Mouse (Mus musculus): ENCODE results near the gene Pnpla1.
A peak's percentile ranks its signal among the peaks of the same experiment; 100 is the strongest.

Gene Pnpla1

DNA sequence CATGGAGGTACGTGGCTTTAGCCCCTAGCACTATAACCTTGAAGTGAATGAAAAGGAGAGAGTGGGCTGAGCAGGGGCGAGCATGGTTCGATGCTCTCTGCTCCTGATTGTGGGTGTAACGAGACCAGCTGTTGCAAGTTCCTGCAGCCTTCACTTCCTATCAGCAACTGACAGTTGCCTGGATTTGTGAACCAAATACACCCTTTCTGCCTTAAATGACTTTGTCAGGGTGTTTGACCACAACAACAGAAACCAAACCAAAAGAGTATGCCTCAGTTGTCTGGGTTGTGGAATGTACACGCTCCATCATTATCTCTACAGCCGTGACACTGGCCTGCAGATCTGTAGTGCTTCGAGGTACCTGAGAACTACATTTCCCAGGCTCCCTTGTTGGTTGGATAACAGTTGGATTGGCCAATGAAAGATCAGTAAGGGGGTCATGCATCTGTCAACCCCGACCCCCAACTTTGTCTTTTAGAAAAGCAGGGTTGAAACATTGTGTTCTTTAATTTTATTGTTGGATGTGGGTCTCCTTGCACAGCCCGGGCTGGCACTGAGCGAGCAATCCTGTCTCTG lies 25.8 kb downstream of the Pnpla1 start:
- no peak for DNase-seq (ENCODE audit: extremely low spot score)

DNA sequence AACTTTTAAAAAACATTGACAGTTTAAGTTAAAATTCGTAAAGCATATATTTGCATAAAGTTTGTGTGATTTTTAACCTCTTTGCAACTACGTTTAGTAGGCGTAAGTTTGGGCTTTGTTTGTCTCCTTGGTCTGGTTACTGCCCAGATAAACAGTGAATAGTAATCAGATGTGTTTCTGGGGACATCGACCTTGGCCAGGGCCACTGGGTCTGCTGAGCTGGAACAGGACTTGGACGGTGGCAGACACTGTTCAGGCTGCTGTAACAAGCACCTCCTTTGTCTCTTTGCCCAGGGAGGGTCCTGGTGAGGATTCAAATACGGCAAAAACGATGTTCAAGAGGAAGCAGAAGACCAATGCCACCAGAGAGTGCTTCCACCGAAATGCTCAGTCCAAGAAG lies 27.0 kb downstream of the Pnpla1 start:
- DNase-seq (ENCODE audit: extremely low spot score): no peak

DNA sequence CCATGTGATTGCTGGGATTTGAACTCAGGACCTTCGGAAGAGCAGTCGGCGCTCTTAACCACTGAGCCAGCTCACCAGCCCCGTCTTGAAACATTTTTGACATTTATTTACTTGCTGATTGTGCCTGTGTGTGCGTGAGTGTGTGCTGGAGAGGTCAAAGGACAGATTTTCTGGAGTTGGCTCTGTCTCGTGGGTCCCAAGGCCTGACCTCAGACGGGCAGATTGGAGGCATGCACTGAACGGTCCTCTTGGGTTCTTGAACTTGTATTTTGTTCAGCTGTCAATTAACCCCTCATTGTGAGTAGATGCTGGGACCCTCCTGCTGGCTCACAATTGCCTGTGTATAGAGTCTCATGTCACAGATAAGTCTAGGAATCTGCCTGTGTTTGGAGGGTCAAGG lies 28.1 kb downstream of the Pnpla1 start:
- no peak for DNase-seq (ENCODE audit: extremely low spot score)

DNA sequence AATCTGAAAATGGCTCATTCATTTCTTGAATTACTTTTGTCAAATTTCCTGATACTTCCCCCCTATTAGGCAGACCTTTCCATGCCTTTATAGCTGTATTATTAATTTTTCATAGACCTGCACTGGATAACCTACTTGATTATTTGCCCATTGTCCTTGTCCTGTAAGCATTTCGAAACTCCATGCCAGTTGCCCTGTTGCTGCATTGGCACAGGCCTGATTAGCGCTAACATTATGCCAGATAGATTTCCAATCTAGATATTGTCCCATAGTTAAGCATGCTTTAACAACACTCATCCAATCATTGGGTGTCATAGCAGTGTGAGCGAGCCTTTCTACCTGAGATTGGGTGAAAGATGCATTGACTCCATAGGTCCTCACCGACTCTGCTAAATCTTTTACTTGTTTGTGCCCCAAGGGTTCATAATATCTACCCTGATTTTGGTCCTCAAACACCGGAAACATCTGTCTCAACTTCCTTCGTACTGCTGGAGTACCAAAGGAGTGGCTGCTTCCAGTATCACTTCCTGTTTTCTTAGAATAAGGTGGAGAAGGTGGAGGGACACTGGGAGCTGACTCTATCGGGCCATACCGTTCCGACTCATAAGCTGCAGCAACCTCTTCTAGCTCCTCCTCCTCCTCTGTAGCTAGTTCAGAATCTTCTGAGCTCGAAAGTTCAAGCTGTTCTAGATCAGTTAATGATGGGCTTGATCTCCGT lies 36.0 kb downstream of the Pnpla1 start:
- DNase-seq (ENCODE audit: extremely low spot score): no peak

DNA sequence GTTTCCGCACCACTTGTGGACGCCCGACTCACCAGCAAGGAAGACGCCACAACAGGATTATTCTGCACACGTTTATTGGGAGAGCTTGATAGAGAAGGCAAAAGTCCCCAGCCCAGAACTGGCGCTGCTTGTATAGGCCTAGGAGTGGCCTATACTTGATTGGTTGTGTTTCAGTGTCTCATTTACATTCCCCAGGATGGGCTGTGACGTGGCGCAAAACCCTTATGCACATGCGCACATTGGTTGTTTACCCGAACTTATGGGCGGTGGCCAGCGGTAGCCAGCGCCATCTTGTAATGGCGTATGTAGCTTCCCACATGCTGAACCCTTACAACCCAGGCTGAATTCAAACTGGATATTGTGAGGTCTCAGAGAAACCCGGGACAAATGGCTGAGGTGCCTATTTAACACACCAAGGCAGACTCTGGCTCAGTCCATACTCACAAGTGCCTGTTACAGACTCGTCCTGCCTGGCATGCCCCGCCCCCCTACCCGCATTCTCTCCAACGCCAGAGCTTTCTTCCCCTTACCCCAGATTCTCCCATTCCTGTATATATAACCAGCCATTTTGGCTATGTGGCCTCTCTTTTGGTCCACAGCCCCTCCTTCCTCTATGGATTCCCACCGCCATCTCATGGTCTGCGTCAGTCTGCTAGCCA lies 37.1 kb downstream of the Pnpla1 start:
- no peak for DNase-seq (ENCODE audit: extremely low spot score)

DNA sequence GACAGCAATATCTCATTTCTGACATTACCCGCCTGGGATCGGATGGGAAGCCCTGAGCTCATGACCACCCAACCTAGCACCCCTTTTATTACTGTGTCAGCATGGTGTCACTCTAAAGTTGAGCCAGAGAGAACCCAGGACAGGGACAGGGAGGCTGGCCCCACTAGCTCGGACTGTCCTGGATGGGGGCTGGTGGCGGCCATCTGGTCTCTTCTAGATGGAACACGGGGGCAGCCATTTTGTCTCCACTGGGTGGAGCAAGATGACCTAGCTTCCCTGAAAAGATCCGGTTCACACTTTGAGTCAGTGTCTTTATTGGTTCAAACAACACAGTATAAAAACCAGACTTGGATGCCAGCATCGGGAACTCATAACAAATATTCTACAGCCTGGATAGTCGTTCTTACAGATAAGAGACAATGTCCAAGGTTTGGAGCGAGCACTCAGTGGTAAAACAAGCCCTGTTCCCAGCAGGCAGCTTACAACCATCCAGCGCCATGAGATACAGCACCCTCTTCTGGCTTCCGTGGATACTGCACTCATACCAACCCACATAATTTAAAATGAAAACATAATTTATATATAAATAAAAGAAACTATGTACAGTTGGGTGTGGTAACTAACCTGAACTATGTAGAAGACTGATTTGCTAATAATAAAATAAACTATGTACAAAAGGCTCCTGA lies 38.0 kb downstream of the Pnpla1 start:
- DNase-seq (ENCODE audit: extremely low spot score): no peak

DNA sequence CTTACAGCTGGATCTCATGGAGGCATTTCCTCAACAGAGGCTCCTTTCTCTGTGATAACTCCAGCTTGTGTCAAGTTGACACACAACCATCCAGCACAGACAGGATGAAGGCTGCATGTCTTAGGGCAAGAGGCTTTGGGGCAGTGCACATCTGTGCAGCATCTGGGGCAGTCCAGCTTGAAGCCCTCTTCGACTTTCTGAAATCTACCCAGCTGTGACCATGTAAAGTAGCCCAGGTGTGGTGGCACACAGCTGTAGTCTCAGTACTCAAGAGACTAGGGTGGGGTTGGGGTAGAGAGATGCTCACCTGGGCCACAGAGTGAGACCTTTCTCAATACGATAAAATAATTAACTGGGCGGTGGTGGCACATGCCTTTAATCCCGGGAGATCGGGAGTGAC lies 39.6 kb downstream of the Pnpla1 start:
- DNase-seq (ENCODE audit: extremely low spot score): no peak

DNA sequence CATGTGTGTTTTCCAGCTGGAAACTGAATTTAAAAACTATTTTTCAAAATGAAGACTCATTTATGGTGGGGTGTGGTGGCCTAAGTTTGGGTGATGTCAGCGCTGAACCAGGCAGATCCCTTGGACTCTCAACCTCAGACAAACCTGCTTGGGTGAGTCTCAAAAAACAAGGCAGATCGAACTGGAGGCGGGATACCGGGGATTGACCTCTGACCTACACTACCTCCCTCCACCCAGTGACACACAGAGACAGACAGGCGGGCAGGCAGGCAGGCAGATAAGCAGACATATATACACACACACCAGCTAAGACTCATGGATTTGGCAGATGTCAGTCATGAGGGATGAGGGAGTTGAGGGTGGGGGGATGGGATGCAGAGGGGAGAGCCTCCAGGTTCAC lies 40.0 kb downstream of the Pnpla1 start:
- no peak for DNase-seq (ENCODE audit: extremely low spot score)

DNA sequence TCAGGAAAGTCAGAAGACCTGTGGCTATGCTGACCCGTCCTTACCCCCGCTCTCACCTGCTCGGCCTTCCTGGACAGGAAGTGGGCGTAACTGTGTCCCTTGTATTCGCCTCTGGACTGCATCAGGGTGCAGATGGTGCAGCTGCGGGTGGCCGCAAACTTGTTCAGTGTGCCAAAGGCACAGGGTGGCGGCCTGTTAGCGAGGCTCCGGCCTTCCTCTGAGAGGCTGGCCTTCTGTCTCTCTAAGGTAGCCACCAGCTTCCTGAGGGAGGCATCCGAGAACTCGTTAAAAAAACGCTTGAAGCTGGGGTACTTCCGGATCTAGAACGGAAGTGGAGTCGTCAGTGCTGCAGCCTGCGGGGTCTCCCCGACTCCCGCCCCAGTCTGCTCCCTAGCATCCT lies 41.2 kb downstream of the Pnpla1 start:
- DNase-seq (ENCODE audit: extremely low spot score): no peak

DNA sequence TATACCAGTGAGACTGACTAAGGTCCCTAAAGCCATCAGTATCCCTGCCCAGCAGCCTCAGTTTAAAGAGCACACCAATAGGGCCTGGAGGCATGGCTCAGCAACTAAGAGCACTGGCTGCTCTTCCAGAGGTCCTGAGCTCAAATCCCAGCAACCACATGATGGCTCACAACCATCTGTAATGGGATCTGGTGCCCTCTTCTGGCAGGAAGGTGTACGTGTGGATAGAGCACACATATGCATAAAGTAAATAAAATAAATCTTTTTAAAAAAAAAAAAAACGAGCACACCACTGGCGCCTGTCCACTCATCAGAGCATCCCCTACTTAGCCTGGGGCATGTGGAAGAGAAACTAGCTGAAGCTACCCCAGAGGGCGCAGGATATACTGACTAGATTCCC lies 43.3 kb downstream of the Pnpla1 start:
- DNase-seq (ENCODE audit: extremely low spot score): no peak

DNA sequence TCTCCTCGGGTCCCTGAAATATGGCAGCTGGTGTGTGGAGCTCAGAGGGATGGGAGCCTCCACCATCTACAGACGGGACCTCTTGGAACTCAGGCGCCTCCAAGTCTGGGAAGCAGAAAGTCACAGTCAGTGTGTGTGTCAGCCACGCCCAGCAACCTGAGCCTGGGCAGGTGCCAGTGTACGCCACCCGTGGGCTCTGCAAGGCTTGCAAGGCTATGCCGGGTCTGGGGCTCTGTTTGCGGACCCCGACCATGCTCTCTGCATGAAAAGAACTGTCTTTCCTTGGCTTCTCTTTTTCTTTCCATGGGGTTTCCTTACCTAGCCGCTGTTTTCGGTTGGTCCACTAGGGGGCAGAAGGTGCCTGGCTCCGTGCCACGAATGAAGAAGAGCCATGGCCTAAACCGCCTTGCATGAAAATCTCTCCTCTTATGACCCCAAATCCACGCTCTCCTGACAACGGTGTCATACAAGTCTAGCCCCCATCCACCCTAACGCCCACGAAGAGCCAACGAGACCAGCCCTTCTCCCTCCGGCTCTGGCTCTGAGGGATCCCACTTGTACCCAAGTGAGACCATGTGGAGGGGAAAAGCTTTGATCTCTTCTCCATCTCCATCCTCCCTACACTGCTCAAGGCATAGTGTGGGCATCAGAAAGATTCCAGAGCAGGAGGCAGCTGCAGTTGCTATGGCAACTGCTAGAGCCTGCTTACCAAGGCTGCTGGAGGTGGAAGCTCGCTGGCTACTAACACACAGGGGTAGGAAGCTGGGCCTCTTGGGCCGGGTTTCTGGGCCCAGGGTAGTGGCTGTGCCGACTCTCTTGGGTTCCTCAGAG lies 46.5 kb downstream of the Pnpla1 start:
- peak; percentile 73 for DNase-seq (ENCODE audit: extremely low spot score)

DNA sequence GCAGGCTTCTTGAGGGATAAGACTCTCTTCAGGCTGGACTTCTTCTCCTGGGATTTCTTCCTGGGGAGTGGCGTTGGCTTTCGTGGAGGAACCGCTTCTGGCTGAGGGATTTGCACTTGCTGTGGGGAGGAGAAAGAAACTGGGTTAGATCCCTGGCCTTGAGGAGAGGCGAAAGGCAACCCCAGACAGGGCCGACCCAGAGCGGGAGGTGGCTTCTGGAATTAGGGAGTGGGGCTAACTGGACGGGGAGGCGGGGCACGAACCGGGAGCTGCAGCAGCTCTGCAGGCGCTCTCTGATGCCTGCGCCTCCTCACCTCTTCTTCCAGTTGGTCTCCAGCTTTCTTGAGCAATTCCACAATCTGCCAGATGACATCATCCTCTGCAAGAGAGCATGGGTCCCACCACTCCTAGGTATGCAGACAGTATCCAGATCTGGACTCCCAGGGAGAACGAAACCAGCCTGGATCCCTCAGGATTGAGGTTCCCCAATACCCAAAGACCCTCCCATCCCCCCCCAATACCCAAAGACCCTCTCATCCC lies 47.2 kb downstream of the Pnpla1 start:
- no peak for DNase-seq (ENCODE audit: extremely low spot score)

DNA sequence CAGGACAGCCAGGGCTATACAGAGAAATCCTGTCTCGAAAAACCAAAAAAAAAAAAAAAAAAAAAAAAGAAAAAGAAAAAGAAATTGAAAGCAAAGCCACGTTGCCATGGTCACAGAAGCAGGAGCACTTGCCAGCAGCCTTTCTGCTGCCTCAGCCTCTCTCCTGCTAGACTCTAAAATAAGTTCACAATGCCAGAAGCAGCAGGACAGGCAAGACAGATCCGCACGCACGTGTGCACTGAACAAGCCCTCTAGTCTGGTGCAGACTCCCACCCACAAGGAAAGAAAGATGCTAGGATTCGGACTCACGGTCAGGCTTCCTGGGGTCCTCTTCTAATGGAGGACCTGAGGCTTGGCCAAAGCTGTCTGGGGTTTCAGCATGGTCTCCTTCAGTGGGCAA lies 49.7 kb downstream of the Pnpla1 start:
- no peak for DNase-seq (ENCODE audit: extremely low spot score)

DNA sequence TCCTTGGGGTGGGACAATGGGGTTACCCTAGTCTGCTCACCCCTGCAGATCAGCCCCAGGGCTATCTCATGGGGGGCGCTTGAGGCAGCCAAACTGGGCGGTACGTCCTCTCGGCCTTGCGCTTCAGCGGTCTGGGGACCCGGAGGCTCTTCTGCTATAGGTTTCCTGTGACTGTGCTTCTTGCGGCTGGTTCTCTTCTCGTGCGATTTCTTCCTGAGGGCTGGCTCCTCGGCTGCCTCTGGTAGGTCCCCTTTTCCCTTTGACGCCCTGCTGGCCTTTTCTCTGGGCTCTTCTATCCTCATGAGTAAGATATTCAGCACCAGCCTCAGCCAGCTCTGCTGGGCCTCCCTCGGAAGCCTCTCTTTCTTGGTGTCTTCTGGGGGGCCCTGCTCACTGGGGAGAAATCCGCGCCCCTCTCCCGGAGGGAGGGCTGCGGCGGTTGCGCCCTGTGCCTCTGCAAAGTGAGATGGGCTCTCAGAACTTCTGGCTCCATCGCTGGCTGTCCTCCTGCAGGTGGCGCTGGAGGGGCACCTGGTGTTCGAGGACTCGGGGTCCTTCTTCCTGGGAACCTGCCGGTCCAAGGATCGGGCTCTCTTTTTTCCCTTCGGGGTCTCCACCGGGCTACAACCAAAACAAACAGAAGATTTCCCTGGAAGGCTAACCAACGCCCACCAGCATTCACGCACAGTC lies 51.2 kb downstream of the Pnpla1 start:
- peak; percentile 75 for DNase-seq (ENCODE audit: extremely low spot score)

DNA sequence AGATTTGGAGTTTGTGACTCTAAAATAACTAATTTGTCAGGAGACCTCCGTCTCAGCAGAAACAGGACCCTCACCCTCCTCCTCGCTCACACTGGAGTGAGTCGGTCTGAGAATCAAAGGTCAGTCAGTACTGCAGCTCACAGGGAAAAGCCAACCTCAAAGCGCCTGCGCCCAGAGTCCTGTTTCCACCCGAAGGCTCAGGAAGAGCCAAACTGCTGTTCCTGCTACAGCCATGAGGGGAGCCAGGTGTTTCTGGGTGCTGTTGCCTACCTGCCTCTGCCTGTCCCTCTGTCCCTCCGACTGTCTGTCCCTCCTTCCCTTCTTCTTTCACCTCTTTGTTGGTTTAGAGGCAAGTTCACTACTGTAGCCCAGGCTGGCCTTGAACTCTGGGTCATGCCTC lies 51.9 kb downstream of the Pnpla1 start:
- no peak for DNase-seq (ENCODE audit: extremely low spot score)

DNA sequence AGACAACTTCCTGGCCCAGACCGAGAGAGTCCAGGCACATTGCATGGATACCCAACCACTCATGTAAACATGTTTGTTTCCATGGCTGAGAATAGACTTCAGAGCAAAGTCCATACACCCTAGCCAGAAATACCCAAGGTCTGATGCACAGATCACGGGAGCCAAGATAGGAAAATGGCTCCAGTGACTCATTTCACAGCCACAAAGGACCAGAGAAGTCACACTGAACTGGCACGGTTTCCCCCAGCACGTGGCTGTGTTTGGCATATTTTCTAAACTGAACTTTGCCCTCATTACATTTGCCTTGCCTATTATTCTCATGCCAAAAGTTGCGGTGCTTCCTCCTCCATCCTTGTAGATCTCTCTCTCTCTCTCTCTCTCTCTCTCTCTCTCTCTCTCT lies 55.0 kb downstream of the Pnpla1 start:
- no peak for DNase-seq (ENCODE audit: extremely low spot score)

DNA sequence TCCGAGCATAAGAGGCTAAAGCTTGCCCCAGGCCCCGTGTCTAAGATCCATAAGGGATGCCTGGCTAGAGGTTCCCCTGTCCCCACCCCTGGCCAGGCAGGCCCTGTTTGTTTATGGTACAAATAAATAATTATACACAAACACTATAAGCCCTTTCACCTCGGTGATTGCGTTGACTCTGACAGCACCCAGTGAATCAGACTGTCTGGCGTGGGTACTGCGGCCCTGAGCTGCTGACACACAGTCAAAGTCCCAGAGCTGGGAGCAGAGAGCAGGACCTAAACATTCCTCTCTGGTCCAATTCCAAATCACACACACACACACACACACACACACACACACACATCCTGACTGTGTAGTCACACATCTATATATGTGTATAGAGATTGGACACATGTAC lies 55.7 kb downstream of the Pnpla1 start:
- no peak for DNase-seq (ENCODE audit: extremely low spot score)

DNA sequence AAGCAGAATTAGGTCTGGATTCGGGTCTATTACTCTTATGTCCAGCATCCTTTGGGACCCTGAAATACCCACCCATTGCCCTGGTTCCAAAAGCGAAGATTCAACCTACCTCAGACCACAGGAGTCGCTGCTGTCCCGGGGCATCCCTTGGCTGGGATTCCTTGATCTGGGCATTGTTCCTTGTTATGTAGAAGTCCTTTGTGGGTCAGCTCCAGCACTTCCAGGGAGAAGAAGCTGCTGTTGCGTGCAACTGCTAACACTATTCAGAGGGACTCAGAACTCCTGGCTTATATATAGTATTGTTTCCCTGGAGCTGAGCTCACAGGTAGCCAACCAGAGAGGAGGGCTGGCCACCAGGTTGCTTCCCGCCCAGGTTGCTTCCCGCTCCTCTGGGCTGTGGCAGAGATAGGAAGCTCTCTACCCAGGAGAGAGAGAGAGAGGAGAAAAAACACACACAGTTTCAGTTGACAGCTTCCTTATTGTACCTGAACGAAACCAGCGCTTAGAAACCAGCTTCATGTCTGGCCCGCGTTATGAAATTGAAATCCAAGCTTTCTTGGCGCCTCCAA lies 56.9 kb downstream of the Pnpla1 start, which contains the start of gene 4930539E08Rik:
Gene 4930539E08Rik (minus strand): TSS at position 265 of the 569 bp plus-strand sequence.
- no peak for DNase-seq (ENCODE audit: extremely low spot score)

DNA sequence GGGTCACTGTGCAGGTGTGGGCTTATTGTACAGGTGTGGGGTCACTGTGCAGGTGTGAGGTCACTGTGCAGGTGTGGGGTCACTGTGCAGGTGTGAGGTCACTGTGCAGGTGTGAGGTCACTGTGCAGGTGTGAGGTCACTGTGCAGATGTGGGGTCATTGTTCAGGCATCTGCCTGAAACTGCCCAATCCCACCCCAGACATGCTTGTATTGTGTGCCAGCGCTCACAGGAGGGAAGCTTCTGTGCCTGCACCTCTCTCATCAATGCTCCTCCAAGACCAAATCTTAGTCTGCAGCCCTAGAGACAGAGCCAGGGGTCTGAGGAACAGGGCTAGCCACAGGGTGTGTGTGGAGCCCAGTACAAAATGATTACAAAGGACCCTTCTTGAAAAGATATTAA lies 58.3 kb downstream of the Pnpla1 start:
- DNase-seq (ENCODE audit: extremely low spot score): no peak

DNA sequence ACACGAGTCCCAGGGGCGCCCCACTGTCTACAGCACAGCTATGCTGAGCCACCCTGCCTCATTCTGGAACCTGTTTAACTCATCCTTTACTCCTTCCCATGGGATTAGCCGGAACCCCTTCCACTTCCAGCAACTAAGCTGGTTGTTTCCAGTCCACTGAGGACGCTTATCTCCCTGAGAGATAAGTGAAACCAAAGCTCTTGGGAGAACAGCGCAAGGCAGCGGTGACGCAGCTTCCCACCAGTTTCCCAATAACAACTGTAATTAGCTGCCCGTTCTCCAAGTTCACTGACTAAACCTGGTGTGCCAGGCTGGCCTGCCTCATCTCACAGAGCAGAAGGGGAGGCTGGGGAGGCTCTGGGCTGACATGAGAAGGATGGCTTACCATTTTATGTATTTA lies 62.9 kb downstream of the Pnpla1 start:
- no peak for DNase-seq (ENCODE audit: extremely low spot score)

DNA sequence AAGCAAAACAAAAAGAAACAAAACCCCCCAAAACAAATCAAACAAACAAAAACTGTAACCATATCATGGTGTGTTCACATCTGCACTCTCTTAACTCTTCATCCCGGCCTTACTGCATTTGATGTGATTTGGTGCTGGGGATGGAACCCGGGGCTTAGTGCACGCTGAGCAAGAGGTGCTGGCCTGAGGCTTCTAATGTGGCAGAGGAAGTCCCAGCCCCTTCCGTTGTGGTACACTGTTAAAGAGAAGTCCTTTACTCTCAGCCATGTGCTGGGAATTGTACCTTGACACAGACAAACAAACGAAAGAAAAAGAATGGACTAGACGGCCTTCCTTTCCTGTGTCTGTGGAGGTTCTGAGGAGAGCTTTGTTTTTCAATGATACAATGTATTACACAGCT lies 63.9 kb downstream of the Pnpla1 start:
- DNase-seq (ENCODE audit: extremely low spot score): no peak
